Mouse (Mus musculus) kidney, adult 2 months (tissue): Measurements from ENCODE around the gene Cd5.

Source experiments
- CTCF ChIP-seq: fragments of 200-500 bp; conservative IDR thresholded peaks from 2 replicates; pipeline ENCODE4 v1.5.1; 2011; ENCODE audit warnings: low read depth, mild to moderate bottlenecking, control low read depth, low read length, moderate library complexity, mixed read lengths; ENCODE audit not compliant: insufficient read depth, insufficient read length
- POLR2A ChIP-seq: fragments of 200-500 bp; IDR thresholded peaks from one replicate; pipeline ENCODE4 v1.6.1; 2011; ENCODE audit warnings: low read depth, low read length, control low read depth

DNA sequence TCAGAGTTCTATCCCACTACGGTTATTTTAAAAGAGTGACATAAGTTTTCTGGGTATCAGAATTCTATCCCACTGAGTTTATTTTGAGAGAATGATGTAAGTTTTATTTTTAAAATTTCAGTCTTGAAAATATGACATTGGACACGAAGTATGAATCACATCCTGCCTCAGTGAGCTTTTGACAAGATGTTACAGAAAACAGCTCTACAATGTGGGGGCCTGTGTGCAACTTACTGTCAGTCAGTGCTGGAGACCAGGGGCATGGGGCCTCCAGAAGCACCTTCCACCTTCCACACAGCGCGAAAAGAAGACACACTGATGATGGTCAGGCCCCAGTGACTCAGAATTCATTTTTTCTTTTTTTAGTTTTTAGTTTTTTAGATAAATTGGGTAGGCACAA lies 42.8 kb upstream of the Cd5 start:
- TF ChIP-seq POLR2A (no peak), CTCF (no peak)
